Mouse (Mus musculus) mesoderm, embryonic 11.5 days (tissue): ENCODE measurements around the gene Rab44.
"Not testable (repeated sequence)": the region's sequence is repeated elsewhere in the genome, so short reads cannot be mapped to it uniquely, and the experiment has no call there.

ENCODE experiments used
- DNase-seq: peaks from one replicate; pipeline ENCODE4 v3.0.0-alpha.2; 2012; ENCODE audit warnings: low read depth, low spot score

Gene Rab44

DNA sequence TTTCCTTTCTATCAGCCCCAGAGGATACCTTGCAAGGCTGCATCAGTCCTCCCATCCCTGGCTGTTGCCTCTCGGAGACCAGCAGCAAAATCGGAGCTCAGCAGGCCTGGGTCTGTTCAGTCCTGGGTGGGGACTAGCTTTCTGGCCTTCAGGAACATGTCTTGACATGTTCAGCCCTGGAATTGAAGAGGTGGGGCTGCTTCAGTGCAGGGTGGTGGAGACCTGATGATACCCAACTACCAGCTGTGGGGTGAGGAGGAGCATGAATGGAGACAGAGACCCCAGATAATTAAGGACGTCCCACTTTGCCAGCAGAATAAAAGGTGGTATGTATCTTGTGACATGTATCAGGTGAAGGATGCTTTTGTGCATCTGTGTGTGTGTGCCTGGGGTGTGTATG lies 23.2 kb upstream of the Rab44 start, which contains the start of gene Cdkn1a:
TSS of gene Cdkn1a (plus strand) at position 201 of the 400 bp plus-strand sequence.
- no peak for DNase-seq

DNA sequence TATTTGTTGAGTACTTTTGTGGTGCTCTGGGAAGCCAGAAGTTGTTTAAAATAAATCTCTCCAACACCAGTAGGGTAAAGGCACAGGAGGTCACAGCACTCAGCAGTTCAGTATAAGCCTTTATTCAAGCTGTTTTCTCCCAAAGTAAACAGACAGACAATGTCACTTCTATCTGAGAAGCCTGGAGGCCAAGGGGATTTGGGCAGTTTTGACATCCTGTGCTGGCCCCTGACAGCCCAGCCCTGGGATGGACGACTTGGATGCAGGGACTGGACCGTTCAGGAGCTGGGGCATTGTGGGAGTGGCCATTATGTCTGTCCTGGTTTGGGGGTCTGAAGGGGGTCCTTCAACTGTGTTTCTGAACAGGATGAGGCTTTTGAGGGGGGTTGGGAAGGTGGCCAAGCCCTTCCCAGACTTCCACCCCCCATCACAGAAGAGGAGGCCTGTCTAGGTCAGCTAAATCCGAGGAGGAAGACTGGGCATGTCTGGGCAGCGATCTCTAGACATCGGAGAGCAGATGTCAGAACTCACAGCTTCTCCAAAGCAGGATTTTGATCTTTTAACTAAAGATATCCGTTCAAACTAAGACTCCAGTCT lies 22.5 kb upstream of the Rab44 start:
- no peak for DNase-seq

DNA sequence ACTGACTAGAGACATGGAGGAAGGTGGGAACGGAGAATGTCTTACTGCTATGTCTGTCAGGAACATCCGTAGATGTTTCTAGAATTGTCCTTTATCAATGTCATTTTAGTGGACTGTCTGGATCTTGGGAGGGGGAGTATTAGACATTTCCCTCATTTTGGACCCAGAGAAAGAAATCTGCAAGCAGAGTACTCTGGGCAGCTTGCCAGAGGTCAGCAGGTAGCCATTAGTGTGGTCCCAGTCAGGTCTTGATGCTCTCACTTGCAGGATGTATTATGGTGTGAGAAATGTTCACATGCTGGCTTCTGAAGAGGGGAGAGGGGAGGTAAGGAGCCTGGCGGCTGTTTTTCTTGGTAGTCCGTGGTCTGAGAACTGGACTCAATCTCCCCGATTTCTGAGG lies 21.4 kb upstream of the Rab44 start:
- no peak for DNase-seq

DNA sequence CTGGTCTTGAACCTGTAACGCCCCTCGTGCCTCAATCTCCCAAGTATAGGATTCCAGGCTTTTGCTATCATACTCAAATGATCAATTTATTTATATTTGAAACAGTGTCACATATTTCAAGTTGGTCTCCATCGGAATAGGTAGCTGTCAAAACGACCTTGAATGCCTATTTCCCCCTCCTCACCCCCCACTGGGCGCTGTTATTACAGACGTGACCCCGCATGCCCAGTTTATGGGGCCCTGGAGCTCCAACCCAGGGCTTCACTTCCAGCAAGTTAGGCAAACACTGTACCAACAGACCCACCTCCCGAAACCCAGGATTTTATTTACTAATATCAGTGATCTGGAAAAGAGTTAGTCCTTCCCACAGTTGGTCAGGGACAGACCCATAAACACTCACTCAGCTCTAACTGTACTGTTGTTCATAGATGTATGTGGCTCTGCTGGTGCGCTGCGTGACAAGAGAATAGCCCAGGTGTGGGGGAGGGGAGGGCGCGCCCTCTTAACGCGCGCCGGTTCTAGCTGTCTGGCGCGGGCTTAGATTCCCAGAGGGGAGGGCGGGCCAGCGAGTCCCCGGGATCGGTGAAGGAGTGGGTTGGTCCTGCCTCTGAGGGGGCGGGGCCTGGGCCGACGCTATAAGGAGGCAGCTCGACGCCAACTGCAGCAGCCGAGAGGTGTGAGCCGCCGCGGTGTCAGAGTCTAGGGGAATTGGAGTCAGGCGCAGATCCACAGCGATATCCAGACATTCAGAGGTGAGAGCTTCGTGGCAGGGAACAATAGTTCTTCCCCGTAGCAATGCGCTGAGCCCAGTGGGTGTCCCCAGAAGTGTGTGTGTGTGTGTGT lies 20.6 kb upstream of the Rab44 start:
- DNase-seq, result peak; percentile 85

DNA sequence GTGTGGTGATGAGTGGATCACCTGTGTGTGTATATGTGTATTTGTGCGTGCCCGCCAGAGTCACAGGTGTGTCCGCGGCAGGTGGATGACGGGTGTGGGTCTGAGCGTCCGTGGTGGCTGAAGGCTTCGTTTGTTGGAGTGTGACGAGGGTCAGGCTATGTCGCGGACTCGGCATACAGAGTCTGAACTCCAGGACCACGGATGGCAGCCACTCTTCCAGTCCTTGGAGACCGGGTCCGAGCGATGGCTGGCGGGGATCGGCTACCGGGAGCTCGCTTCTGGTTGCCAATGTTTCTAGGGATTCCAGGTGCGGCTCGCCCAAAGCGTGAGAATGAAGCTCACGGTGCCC lies 20.0 kb upstream of the Rab44 start:
- no peak for DNase-seq

DNA sequence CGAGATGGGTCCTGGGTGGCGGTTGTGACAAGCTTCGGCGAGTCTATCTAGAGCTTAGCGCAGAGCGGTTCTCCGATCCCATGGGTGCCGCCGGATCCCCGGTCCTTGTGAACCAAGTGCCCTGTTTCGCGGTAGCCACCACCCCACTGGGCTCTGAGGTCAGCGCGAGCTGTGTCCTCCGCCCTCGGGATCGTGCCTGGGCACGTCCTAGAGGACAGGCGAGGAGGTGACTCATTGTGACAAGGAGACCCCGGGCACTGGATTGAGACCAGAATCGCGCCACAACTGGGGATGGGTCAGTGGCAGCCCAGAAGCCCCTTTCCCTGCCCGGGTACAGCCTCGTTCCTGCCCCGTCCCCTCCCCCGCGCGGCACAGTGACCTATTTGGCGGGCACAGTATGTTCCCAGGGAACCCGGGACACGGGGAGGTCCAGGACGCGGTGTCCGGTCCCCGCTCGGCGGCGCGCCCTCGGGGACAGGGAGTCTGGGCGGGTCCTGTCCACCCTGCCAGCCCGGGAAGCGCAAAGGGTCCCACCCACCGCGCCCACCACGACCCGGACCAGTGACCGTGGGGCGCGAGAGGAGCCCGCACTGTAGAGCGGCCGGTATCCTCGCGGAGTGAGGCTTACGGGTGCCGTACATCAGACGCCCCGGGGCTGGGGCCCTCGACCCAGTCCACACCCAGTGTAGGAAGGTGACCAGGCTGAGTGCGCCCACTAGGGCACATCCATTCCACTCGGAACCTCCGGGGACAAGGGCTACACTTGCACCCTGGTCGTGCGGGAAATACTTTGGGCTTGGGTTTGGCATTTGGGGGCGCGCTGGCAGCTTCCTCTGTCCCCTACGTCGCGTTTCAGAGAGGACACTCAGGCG lies 19.4 kb upstream of the Rab44 start:
- DNase-seq, result no peak

DNA sequence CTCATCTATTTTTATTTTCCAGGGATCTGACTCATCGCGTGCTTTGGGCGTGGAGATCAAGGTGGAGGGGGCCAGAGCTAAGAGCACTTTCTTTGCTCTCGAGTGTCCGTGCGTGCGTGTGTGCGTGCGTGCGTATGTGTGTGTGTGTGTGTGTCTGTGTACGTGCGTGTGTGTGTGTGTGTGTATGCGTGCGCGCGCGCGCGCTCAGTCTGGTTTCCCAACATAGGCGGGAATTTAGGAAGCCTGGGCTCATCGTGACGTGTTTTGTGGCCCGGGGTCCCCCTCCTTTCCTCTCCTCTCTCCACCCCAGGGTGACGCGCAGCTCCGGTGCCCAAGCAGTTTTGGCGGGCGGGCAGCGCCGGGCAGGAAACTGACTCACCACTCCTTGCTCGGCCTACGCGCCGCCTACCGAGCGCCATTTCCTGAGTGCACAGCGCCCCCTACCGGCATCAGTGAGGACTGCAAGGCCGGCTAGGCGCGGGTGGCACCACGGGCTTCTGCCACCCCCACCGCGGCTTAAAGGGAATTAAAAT lies 18.7 kb upstream of the Rab44 start:
- peak; percentile 90 for DNase-seq

DNA sequence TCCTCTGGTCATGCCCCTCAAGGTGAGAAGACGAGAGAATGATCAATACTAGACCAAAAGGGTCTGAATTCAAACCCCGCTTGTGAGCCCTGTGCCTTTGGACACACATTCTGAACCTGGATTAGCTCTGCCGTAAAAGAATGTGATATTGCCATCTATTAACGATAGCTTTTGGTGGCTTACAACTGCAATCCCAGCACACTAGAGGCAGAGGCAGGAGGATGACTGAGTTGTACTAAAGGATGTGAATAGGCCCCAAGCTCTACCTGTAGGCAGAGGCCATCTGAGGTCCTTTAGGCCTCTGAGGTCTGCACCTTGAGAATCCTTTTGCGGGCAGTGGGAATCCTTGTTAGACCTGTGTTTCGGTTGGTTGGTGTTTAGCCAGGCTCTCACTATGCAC lies 17.7 kb upstream of the Rab44 start:
- no peak for DNase-seq

DNA sequence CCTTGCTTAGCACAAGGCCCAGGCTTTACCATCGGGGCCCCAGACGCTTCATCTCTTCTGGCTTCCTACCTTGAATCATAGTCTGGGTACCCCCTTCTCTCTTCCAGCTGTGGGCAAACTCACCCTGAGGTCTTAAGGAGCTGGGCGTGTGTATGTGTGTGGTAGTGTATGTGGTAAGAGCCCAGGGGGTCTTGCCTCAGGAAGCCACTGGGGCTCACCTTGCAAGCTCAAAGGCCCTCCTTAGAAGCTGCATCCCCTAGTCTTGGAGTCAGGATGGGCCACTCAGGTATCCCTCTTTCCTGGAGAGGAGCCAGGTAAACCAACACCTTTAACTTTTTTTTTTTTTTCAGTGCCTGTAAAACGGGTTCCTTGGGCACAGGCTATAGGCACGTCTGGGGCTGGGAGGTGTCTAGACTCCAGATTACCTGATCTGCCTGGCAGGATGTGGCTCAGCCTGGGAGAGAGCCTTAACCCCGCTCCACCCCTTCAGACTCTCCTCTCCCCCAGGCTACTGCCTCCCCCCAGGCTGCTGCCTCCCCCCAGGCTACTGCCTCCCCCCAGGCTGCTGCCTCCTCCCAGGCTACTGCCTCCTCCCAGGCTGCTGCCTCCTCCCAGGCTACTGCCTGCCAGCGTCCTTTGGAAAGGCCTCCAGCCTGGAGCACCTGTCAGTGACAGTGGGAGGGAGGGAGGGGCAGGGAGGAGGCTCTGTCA lies 16.9 kb upstream of the Rab44 start:
- no peak for DNase-seq

DNA sequence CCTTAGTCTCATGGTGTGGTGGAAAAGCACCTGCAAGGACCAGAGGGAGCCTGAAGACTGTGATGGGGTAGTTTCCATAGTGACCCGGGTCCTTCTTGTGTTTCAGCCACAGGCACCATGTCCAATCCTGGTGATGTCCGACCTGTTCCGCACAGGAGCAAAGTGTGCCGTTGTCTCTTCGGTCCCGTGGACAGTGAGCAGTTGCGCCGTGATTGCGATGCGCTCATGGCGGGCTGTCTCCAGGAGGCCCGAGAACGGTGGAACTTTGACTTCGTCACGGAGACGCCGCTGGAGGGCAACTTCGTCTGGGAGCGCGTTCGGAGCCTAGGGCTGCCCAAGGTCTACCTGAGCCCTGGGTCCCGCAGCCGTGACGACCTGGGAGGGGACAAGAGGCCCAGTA lies 15.7 kb upstream of the Rab44 start:
- no peak for DNase-seq

DNA sequence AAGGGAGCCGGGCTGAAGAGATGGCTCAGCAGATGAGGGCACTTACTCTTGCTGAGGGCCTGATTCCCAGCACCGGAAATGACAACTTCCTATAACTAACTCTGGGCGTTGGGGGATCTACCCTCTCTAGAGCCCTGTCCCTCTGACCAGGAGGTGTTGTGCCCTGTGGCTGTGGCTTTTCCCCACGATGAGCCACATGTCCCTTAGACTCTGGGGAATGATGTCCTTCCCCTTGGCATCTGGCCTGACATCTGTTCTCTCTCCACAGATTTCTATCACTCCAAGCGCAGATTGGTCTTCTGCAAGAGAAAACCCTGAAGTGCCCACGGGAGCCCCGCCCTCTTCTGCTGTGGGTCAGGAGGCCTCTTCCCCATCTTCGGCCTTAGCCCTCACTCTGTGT lies 14.9 kb upstream of the Rab44 start:
- DNase-seq, result no peak

DNA sequence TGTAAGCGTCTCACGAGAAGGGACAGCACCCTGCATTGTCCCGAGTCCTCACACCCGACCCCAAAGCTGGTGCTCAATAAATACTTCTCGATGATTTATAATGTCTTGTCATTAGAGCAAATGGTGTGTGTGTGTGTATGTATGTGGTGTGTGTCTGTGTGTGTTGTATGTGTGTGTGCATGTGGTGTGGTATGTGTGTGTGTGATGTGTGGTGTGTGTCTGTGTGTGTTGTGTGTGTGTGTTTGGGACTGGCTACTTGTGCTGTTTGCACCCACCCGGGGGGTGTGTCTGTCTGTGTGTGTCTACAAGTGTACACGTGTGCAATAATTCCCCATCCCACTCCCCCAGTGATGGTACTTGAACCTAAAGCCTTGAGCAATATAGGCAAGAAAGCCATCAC lies 13.3 kb upstream of the Rab44 start:
- DNase-seq, result no peak

DNA sequence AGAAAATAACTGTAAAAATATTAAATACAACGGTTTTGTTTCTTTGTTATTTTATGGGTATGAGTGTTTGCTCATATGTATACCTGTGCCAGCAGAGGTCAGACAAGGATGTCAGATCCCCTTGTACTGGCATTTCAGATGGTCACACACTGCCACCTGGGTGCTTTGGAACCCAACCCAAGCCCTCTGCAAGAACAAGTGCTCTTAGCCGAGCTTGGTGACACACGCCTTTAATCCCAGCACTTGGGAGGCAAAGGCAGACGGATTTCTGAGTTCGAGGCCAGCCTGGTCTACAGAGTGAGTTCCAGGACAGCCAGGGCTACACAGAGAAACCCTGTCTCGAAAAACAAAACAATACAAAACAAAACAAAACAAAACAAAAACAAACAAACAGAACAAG lies 3.6 kb upstream of the Rab44 start:
- DNase-seq, result not testable (repeated sequence)

DNA sequence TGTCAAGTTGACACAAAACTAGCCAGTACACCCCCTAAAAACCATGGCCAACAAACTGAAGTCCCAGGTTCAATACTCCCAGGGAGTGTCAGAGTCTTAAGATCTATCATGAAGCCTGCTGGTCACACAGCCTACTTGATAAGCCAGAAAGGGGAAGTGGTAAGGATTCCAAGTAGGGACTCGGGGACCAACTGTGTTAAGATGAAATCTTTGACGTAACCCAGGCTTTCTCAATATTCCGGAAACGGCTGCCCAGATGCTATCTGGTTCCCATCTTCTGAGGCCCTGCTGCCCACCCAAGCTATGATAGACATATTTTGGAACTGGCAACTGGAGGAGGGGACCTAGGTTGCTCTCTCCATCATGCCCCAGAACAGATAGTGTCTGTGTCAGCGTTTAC lies 2.6 kb upstream of the Rab44 start:
- DNase-seq, result no peak

DNA sequence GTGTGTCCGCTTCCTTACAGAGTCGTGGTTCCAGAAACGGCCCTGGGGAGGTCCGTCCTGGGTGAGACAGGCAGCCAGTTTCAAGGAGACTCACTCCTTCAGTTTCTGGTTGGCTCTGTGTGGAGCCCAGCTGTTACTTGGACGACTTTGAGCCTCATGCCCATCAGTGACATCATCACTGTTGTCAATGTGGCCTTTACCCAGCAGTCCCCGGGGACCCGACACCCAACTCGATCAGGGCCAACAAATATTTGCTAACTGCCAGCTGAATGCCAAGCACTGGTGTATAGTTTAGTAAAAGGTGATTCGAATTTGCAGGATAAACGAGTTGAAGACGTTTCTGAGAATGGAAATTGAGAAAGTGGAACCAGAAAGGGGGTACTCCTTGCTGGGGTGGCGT lies 2.1 kb downstream of the Rab44 start:
- DNase-seq, result no peak

DNA sequence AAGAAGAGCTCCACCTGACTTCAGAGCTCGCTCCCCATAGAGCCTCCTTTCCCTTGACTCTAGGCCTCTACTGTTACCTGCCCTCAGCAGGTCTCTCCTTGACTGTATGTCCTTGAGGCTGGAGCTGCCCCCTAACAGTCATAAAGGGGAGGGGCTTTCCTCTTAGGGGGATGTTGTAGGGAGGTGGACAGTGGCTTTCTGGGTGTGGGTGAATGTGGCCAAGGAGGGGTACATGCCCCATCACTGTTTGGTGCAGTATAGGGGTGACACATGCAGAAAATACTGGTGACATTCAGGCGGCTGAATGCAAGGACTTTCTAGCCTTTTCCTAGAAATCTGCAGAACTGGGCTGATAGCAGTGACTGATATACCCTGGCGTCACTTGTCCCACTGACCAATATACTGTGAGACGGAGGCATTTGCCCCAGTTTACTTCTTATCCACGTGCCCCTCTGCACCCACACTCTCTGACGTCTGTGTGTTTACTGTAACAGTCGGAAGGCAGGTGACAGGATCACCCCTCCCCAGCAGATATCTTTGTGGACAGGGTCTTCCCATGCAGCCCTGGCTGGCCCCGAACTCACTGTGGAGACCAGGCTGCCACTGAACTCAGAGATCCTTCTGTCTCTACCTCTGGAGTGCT lies 3.2 kb downstream of the Rab44 start:
- DNase-seq, result no peak

DNA sequence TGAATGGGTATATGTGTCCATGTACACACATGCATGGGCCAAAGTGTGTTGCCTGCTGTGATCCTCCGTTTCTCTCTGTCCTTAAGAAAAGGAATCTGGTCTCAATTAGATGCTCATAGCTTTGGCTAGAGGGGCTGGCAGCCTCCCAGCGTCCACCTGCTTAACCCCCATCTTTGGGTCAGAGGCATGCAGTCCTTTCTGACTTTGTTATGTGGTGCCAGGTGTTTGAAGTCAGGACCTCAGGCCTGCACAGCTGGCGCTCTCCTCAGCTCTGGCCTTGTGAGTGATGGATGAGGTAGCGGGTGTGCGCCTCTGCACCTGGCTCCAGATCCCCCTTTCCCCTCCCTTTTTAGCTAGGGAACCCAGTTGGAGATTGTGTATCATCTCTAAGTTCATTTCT lies 4.1 kb downstream of the Rab44 start:
- peak; percentile 71 for DNase-seq

DNA sequence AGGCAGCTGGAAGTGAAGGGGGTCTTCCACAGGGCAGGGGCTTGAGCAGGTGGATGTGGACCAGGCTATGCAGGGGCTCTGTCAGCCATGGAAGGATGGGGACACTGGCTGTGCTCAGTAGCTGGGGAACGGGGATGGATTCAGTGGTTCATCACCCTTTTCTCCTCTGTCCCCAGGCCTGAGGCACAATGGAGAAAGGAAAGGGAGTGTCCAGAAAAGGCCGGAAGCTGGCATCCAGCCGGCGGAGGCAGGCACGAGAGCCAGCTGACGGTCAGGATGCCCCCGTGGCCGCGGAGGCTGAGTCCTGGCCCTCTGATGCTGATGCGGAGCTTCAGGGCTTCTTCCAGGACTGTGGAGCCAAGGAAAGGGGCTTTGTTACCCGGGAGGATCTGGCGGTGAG lies 6.7 kb downstream of the Rab44 start:
- no peak for DNase-seq

DNA sequence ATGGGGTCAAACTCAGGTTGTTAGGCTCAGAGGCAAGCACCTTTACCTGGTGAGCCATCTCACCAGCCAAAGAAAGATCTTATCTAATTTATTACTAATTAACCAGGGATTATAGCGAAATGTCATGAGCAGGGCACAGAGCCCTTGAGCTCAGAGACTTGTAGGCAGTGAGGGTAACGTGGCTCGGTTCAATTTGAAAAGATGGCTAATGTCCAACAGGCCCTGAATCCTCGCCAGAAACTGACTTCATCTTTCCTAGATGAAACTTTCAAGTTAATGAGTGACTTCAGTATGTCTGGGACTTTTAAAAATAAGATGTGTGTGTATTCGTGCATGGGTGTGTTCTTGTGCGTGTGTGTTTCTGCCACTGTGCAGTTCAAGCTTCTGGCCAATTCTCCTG lies 8.9 kb downstream of the Rab44 start:
- no peak for DNase-seq

DNA sequence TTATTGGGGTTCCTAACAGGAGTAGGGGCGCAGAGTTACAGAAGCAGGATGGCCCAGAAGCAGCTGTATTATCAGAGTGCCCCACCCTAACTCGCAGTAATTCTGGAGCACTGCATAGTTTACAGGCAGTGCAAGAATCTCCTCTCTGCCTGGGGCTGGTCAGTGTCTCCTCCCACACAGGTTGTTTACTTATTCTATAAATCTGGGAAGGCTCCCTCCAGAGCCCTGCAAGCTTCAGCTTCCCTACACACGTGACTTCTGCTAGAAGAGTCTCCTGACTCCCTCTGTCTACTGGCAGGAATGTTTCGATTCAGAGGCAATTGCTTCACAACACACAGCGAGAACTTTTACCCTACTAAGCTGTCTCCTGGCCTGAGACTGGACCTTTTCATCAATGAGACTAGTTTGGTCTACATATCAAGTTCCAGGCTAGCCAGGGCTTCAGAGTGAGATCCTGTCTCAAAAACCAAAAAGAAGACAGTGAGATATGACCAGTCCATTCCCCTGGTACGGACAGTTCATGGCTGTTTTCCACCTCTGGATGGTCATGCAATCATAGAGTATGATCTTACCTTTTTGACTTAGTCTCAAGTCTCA lies 9.7 kb downstream of the Rab44 start:
- DNase-seq, result no peak

DNA sequence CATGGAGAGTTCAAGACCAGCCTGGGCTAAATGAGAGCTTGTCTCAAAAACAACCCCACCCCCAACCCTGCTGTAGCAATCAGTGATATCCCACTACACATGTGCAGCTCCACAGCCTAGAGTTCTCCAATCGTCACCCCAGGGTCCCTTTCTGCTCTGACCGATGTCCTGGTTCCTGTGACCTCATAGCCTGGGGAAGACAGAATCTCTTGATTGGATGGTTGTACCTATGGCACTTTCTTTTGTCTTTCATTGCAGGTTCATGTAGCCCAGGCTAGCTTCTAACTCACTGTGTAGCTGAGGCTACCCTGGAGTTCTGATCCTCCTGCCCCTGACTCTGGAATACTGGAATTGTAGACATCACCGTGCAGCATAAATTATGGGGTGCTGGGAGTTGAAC lies 12.6 kb downstream of the Rab44 start:
- no peak for DNase-seq
